Mouse (Mus musculus): ENCODE measurements around the gene Mfsd6l. TPM values are rescaled to one million over a fixed set of nuclear protein-coding genes. Genes with fewer than 3 reads are reported as not detected.

The Mfsd6l gene
- total and polyA plus RNA-seq, 3 experiments = 0.04 TPM; not detected in 2

- TF ChIP-seq ZNF384 (IDR thresholded peaks at IDR 0.05; ENCODE audit: low read depth, low read length) (peak; percentile 71), SMC3 (IDR thresholded peaks at IDR 0.05; ENCODE audit: low read depth, low read length) (peak; percentile 88), USF1 (IDR thresholded peaks at IDR 0.05; ENCODE audit: low read depth, low read length) (no peak), POLR2A (IDR thresholded peaks at IDR 0.05; ENCODE audit: control insufficient read depth in 1 of 2, insufficient read depth in 1 of 2, low read depth in 1 of 2, low read length in 2 of 2, poor library complexity in 1 of 2) (no peak), TCF12 (IDR thresholded peaks at IDR 0.05; ENCODE audit: low read depth, low read length) (no peak)
These were observed 2.0 kb upstream of the Mfsd6l start (continued) for GRCm38 (mm10) chr11:68553981-68554471.

- peak; percentile 70 for DNase-seq (ENCODE audit: low read depth, low spot score)
These were observed 3.6 kb downstream of the Mfsd6l start for GRCm38 (mm10) chr11:68559546-68559945.

More at GRCm38 (mm10) chr11:68559546-68559945, 3.6 kb downstream of the Mfsd6l start:
- Histone ChIP-seq H3K36me3 (ENCODE audit: control insufficient read depth in 1 of 2, insufficient read depth in 2 of 2, low read length in 2 of 2) (no peaks in the 10 kb centered on the region), H3K79me2 (ENCODE audit: control insufficient read depth, insufficient read depth, low read length, poor library complexity) (no peaks in the 10 kb centered on the region), H3K4me1 (ENCODE audit: control insufficient read depth in 1 of 2, insufficient read depth in 2 of 2, low read length in 2 of 2) (peaks cover 0 to 4% of the 10 kb centered on the region in 2 experiments; a peak in 2 of 4 replicates), H3K9me3 (replicated peaks; ENCODE audit: insufficient read depth, low read length) (no peaks in the 10 kb centered on the region), H3K4me3 (ENCODE audit: control insufficient read depth in 1 of 2, insufficient read depth in 1 of 2, low read depth in 2 of 2, low read length in 2 of 2) (no peak overlapping the region; a peak in 1 of 4 replicates), H3K27me3 (ENCODE audit: control insufficient read depth in 1 of 2, insufficient read depth in 2 of 2, low read length in 2 of 2) (peaks cover 2 to 10% of the 10 kb centered on the region in 2 experiments), H3K27ac (ENCODE audit: control insufficient read depth, low read depth, low read length) (no peak overlapping the region), H3K9ac (ENCODE audit: control insufficient read depth, low read depth, low read length, poor library complexity, severe bottlenecking) (peak overlapping the region; percentile 61; the same call in 1 of the 2 replicates)
- TF ChIP-seq SMC3 (IDR thresholded peaks at IDR 0.05; ENCODE audit: low read depth, low read length) (peak; percentile 86), CTCF (IDR thresholded peaks at IDR 0.05 in 2 of 3, conservative IDR thresholded peaks at IDR 0.05 in 1 of 3; ENCODE audit: control insufficient read depth in 1 of 3, insufficient read depth in 1 of 3, low read depth in 2 of 3, low read length in 3 of 3, poor library complexity in 1 of 3, severe bottlenecking in 1 of 3) (peak; percentile 61 to 84 (median 78)), SIN3A (IDR thresholded peaks at IDR 0.05; ENCODE audit: low read length) (peak; percentile 61), JUND (IDR thresholded peaks at IDR 0.05; ENCODE audit: low read depth, low read length) (no peak), MXI1 (IDR thresholded peaks at IDR 0.05; ENCODE audit: low read depth, low read length) (peak; percentile 56), ZKSCAN1 (IDR thresholded peaks at IDR 0.05; ENCODE audit: low read depth, low read length) (no peak), POLR2AphosphoS5 (IDR thresholded peaks at IDR 0.05; ENCODE audit: borderline replicate concordance, low read depth, low read length) (no peak), TBP (IDR thresholded peaks at IDR 0.05; ENCODE audit: low read depth, low read length) (no peak), ELF1 (IDR thresholded peaks at IDR 0.05; ENCODE audit: low read depth, low read length) (no peak), TCF12 (IDR thresholded peaks at IDR 0.05; ENCODE audit: low read depth, low read length) (0 out of 2 replicates have a peak, but pooled peaks have one; percentile 18), GATA1 (IDR thresholded peaks at IDR 0.05; ENCODE audit: low read depth, low read length) (no peak), UBTF (IDR thresholded peaks at IDR 0.05; ENCODE audit: borderline replicate concordance, insufficient read depth, low read depth, low read length) (no peak), MAFK (IDR thresholded peaks at IDR 0.05; ENCODE audit: borderline replicate concordance, low read depth, low read length) (no peak), KAT2A (conservative IDR thresholded peaks at IDR 0.05; ENCODE audit: low read depth, low read length) (no peak), E2F4 (IDR thresholded peaks at IDR 0.05; ENCODE audit: borderline replicate concordance, low read depth, low read length) (no peak), EP300 (IDR thresholded peaks at IDR 0.05; ENCODE audit: low read depth in 1 of 2, low read length in 2 of 2) (no peak), POLR2AphosphoS2 (IDR thresholded peaks at IDR 0.05; ENCODE audit: low read length) (no peak), RAD21 (IDR thresholded peaks at IDR 0.05; ENCODE audit: low read depth, low read length) (peak; percentile 82), POLR2A (IDR thresholded peaks at IDR 0.05; ENCODE audit: control insufficient read depth in 1 of 2, insufficient read depth in 1 of 2, low read depth in 1 of 2, low read length in 2 of 2, poor library complexity in 1 of 2) (no peak), ZC3H11A (IDR thresholded peaks at IDR 0.05; ENCODE audit: low read depth, low read length) (peak; percentile 82), ZNF384 (IDR thresholded peaks at IDR 0.05; ENCODE audit: low read depth, low read length) (peak; percentile 65), NELFE (IDR thresholded peaks at IDR 0.05; ENCODE audit: low read depth, low read length) (no peak), USF2 (IDR thresholded peaks at IDR 0.05; ENCODE audit: borderline replicate concordance in 1 of 2, insufficient read depth in 1 of 2, low read depth in 1 of 2, low read length in 2 of 2) (no peak), MAX (IDR thresholded peaks at IDR 0.05; ENCODE audit: low read length) (peak; percentile 61; the same call in 1 of the 2 replicates), NRF1 (IDR thresholded peaks at IDR 0.05; ENCODE audit: insufficient read depth, low read depth, low read length, poor library complexity, severe bottlenecking) (no peak), MAZ (IDR thresholded peaks at IDR 0.05; ENCODE audit: low read depth, low read length) (0 out of 2 replicates have a peak, but pooled peaks have one; percentile 26), MEF2A (IDR thresholded peaks at IDR 0.05; ENCODE audit: extremely low read depth, insufficient replicate concordance, low read depth, low read length, poor library complexity, severe bottlenecking) (no peak), ZMIZ1 (IDR thresholded peaks at IDR 0.05; ENCODE audit: low read depth, low read length) (no peak), CHD2 (IDR thresholded peaks at IDR 0.05; ENCODE audit: low read length) (no peak), MYC (IDR thresholded peaks at IDR 0.05; ENCODE audit: low read depth, low read length) (peak; percentile 92)

Measured in MEL (cell line).